Mouse (Mus musculus) embryonic facial prominence, embryonic 10.5 days (tissue): Measurements from ENCODE around the gene Atp6v1g2. TPM values are rescaled to one million over a fixed set of nuclear protein-coding genes. Genes with fewer than 3 reads are reported as not detected.
A peak's percentile ranks its signal among the peaks of the same experiment; 100 is the strongest.

Experiments
- DNase-seq: peaks from one replicate; pipeline ENCODE4 v3.0.0-alpha.2; 2017; ENCODE audit warnings: low spot score
- H3K27ac ChIP-seq: fragments of 300-500 bp; sonication (generic); replicated peaks from 2 replicates; pipeline ENCODE4 v1.5.1; 2016; ENCODE audit warnings: mild to moderate bottlenecking
- H3K27me3 ChIP-seq: fragments of 300-500 bp; sonication (generic); replicated peaks from 2 replicates; pipeline ENCODE4 v1.6.1; 2016; ENCODE audit warnings: low read depth, mild to moderate bottlenecking; ENCODE audit not compliant: poor library complexity, severe bottlenecking
- H3K36me3 ChIP-seq: fragments of 300-500 bp; sonication (generic); replicated peaks from 2 replicates; pipeline ENCODE4 v1.6.1; 2016; ENCODE audit warnings: mild to moderate bottlenecking, moderate library complexity
- H3K4me1 ChIP-seq: fragments of 300-500 bp; sonication (generic); 2 replicates; pipeline ENCODE4 v1.6.1; 2016
- H3K4me3 ChIP-seq: fragments of 300-500 bp; sonication (generic); 2 replicates; pipeline ENCODE4 v1.5.1; 2016; ENCODE audit warnings: mild to moderate bottlenecking, moderate library complexity
- H3K9me3 ChIP-seq: fragments of 300-500 bp; sonication (generic); 2 replicates; pipeline ENCODE4 v1.6.1; 2016; ENCODE audit warnings: mild to moderate bottlenecking
- WGBS: fragments of 180-500 bp; shearing (Covaris S2); methylation state at CpG from one replicate; pipeline ENCODE4 v1.1.7; 2016; 5-methylcytosine and 5-hydroxymethylcytosine counted together
- polyA plus RNA-seq: library from polyadenylated mRNA; unstranded; fragments of >200 nt; fragmentation: Nextera tagmentation; extraction: Ambion mirVana; gene quantifications from 2 replicates; pipeline ENCODE4 v1.2.1, GENCODE M21; 2016

Atp6v1g2 gene
- polyA plus RNA-seq, 1 experiment from 2014 or later: 5.2 TPM

GRCm38 (mm10) chr17:35194844-35195630 is 38.4 kb upstream of the Atp6v1g2 start:
- peak overlapping the region; percentile 35; the same call in 1 of the 2 replicates for H3K27ac ChIP-seq
- peaks cover 65% of the 10 kb centered on the region for H3K27me3 ChIP-seq
- H3K9me3 ChIP-seq: no peaks in the 10 kb centered on the region
- 41% methylated on average over 19 of the region's 19 CpGs for WGBS
- peak overlapping the region; percentile 61 for H3K4me3 ChIP-seq
- no peak for DNase-seq
- peaks cover 32% of the 10 kb centered on the region for H3K4me1 ChIP-seq
- no peaks in the 10 kb centered on the region for H3K36me3 ChIP-seq

GRCm38 (mm10) chr17:35195631-35196320 is 37.7 kb upstream of the Atp6v1g2 start:
- Histone ChIP-seq H3K4me3 (peak overlapping the region; percentile 61), H3K27me3 (peaks cover 72% of the 10 kb centered on the region), H3K9me3 (no peaks in the 10 kb centered on the region), H3K27ac (peak overlapping the region; percentile 35; the same call in 1 of the 2 replicates), H3K36me3 (no peaks in the 10 kb centered on the region), H3K4me1 (peaks cover 32% of the 10 kb centered on the region)
- 2% methylated on average over 66 of the region's 66 CpGs for WGBS
- DNase-seq: peak; percentile 87

- H3K9me3 ChIP-seq: no peaks in the 10 kb centered on the region
- no peak for DNase-seq
- H3K27ac ChIP-seq: no peak overlapping the region
- H3K27me3 ChIP-seq: peaks cover 77% of the 10 kb centered on the region
- 32% methylated on average over 9 of the region's 9 CpGs for WGBS
- H3K36me3 ChIP-seq: no peaks in the 10 kb centered on the region
- peaks cover 32% of the 10 kb centered on the region for H3K4me1 ChIP-seq
- peak overlapping the region; percentile 61 for H3K4me3 ChIP-seq
Observed at GRCm38 (mm10) chr17:35196321-35196641, 37.2 kb upstream of the Atp6v1g2 start.

- Histone ChIP-seq H3K9me3 (no peaks in the 10 kb centered on the region), H3K4me1 (peaks cover 32% of the 10 kb centered on the region), H3K27me3 (peaks cover 86% of the 10 kb centered on the region), H3K4me3 (no peak overlapping the region), H3K36me3 (no peaks in the 10 kb centered on the region), H3K27ac (no peak overlapping the region)
- WGBS: 52% methylated on average over 6 of the region's 6 CpGs
- DNase-seq: no peak
Observed at GRCm38 (mm10) chr17:35197126-35197525, 36.3 kb upstream of the Atp6v1g2 start.

- Histone ChIP-seq H3K27ac (no peak overlapping the region), H3K36me3 (no peaks in the 10 kb centered on the region), H3K4me3 (no peak overlapping the region), H3K9me3 (no peaks in the 10 kb centered on the region), H3K4me1 (peaks cover 32% of the 10 kb centered on the region), H3K27me3 (peaks cover 95% of the 10 kb centered on the region)
- 60% methylated on average over 7 of the region's 7 CpGs for WGBS
- DNase-seq: no peak
Observed at GRCm38 (mm10) chr17:35198029-35198428, 35.4 kb upstream of the Atp6v1g2 start.

- no peak overlapping the region for H3K27ac ChIP-seq
- 18% methylated on average over 8 of the region's 8 CpGs for WGBS
- H3K36me3 ChIP-seq: no peaks in the 10 kb centered on the region
- no peak for DNase-seq
- peaks cover 96% of the 10 kb centered on the region for H3K27me3 ChIP-seq
- H3K4me1 ChIP-seq: peaks cover 29% of the 10 kb centered on the region
- no peaks in the 10 kb centered on the region for H3K9me3 ChIP-seq
- no peak overlapping the region for H3K4me3 ChIP-seq
Observed at GRCm38 (mm10) chr17:35198946-35199345, 34.5 kb upstream of the Atp6v1g2 start.

GRCm38 (mm10) chr17:35200398-35200797 is 33.1 kb upstream of the Atp6v1g2 start:
- peaks cover 23% of the 10 kb centered on the region for H3K4me1 ChIP-seq
- no peak overlapping the region for H3K4me3 ChIP-seq
- 89% methylated on average over 11 of the region's 11 CpGs for WGBS
- H3K9me3 ChIP-seq: no peaks in the 10 kb centered on the region
- H3K27me3 ChIP-seq: peaks cover 96% of the 10 kb centered on the region
- no peak for DNase-seq
- H3K27ac ChIP-seq: no peak overlapping the region
- H3K36me3 ChIP-seq: no peaks in the 10 kb centered on the region

- 79% methylated on average over 11 of the region's 11 CpGs for WGBS
- H3K27me3 ChIP-seq: peaks cover 92% of the 10 kb centered on the region
- H3K36me3 ChIP-seq: no peaks in the 10 kb centered on the region
- no peaks in the 10 kb centered on the region for H3K9me3 ChIP-seq
- DNase-seq: no peak
- H3K4me1 ChIP-seq: peaks cover 15% of the 10 kb centered on the region
- H3K4me3 ChIP-seq: 0 out of 2 replicates have a peak overlapping the region, but pooled peaks have one; percentile 4
- no peak overlapping the region for H3K27ac ChIP-seq
Observed at GRCm38 (mm10) chr17:35201128-35201527, 32.3 kb upstream of the Atp6v1g2 start.

- DNase-seq: no peak
- Histone ChIP-seq H3K27ac (no peak within 1 kb of the TSS), H3K9me3 (no peaks in the 10 kb centered on the region), H3K4me1 (peaks cover 14% of the 10 kb centered on the region), H3K36me3 (no peaks in the 10 kb centered on the region), H3K4me3 (0 out of 2 replicates have a peak within 1 kb of the TSS, but pooled peaks have one; percentile 4), H3K27me3 (peaks cover 85% of the 10 kb centered on the region)
- 43% methylated on average over 13 of the region's 13 CpGs for WGBS
Observed at GRCm38 (mm10) chr17:35201787-35202186, 31.7 kb upstream of the Atp6v1g2 start, which contains the start of gene Tnf. Gene Tnf, minus strand, starts transcription at chr17:35202007.

- no peaks in the 10 kb centered on the region for H3K9me3 ChIP-seq
- DNase-seq: no peak
- H3K27me3 ChIP-seq: peaks cover 78% of the 10 kb centered on the region
- H3K4me3 ChIP-seq: no peak overlapping the region
- no peaks in the 10 kb centered on the region for H3K36me3 ChIP-seq
- 78% methylated on average over 4 of the region's 4 CpGs for WGBS
- H3K4me1 ChIP-seq: peaks cover 14% of the 10 kb centered on the region
- no peak overlapping the region for H3K27ac ChIP-seq
Observed at GRCm38 (mm10) chr17:35202442-35202841, 31.0 kb upstream of the Atp6v1g2 start.

GRCm38 (mm10) chr17:35204494-35205379 is 28.7 kb upstream of the Atp6v1g2 start, which contains the start of gene Lta:
Gene Lta, minus strand, starts transcription at chr17:35205351.
- no peaks in the 10 kb centered on the region for H3K36me3 ChIP-seq
- H3K27ac ChIP-seq: no peak within 1 kb of the TSS
- H3K4me1 ChIP-seq: peaks cover 9% of the 10 kb centered on the region
- DNase-seq: no peak
- H3K4me3 ChIP-seq: peak within 1 kb of the TSS; percentile 20; the same call in 1 of the 2 replicates
- 26% methylated on average over 20 of the region's 20 CpGs for WGBS
- H3K9me3 ChIP-seq: no peaks in the 10 kb centered on the region
- H3K27me3 ChIP-seq: peaks cover 59% of the 10 kb centered on the region

GRCm38 (mm10) chr17:35205380-35205769 is 28.1 kb upstream of the Atp6v1g2 start:
- Histone ChIP-seq H3K27me3 (peaks cover 53% of the 10 kb centered on the region), H3K4me3 (peak overlapping the region; percentile 20; the same call in 1 of the 2 replicates), H3K4me1 (peaks cover 9% of the 10 kb centered on the region), H3K27ac (no peak overlapping the region), H3K9me3 (no peaks in the 10 kb centered on the region), H3K36me3 (no peaks in the 10 kb centered on the region)
- no peak for DNase-seq
- WGBS: 57% methylated on average over 10 of the region's 10 CpGs
